Mouse (Mus musculus) forebrain, embryonic 12.5 days (tissue): ENCODE data around the gene Kcnc1. TPM values are rescaled to one million over a fixed set of nuclear protein-coding genes. Genes with fewer than 3 reads are reported as not detected.

ENCODE experiments used
- ATAC-seq: fragments of 200-750 bp; cut with Nextera tagmentation; 2 replicates; pipeline ENCODE4 v1.8.0; 2017; ENCODE audit warnings: moderate TSS enrichment; ENCODE audit not compliant: low FRiP score
- H3K27ac ChIP-seq: fragments of 300-500 bp; sonication (generic); 2 replicates; pipeline ENCODE4 v1.5.1; 2016; ENCODE audit warnings: mild to moderate bottlenecking
- H3K27me3 ChIP-seq: fragments of 300-500 bp; sonication (generic); 2 replicates; pipeline ENCODE4 v1.6.1; 2016; ENCODE audit warnings: mild to moderate bottlenecking
- H3K36me3 ChIP-seq: fragments of 300-500 bp; sonication (generic); replicated peaks from 2 replicates; pipeline ENCODE4 v1.6.1; 2016; ENCODE audit warnings: mild to moderate bottlenecking
- H3K4me1 ChIP-seq: fragments of 300-500 bp; sonication (generic); 2 replicates; pipeline ENCODE4 v1.6.1; 2016
- H3K4me2 ChIP-seq: fragments of 300-500 bp; sonication (generic); 2 replicates; pipeline ENCODE4 v1.6.1; 2016; ENCODE audit warnings: mild to moderate bottlenecking, moderate library complexity
- H3K4me3 ChIP-seq: fragments of 300-500 bp; sonication (generic); replicated peaks from 2 replicates; pipeline ENCODE4 v1.5.1; 2016; ENCODE audit warnings: mild to moderate bottlenecking
- H3K9ac ChIP-seq: fragments of 300-500 bp; sonication (generic); 2 replicates; pipeline ENCODE4 v1.6.1; 2016; ENCODE audit warnings: mild to moderate bottlenecking
- H3K9me3 ChIP-seq: fragments of 300-500 bp; sonication (generic); 2 replicates; pipeline ENCODE4 v1.6.1; 2016
- WGBS: fragments of 180-500 bp; shearing (Covaris S2); methylation state at CpG from one replicate; pipeline ENCODE4 v1.1.7; 2016; 5-methylcytosine and 5-hydroxymethylcytosine counted together
- polyA plus RNA-seq: library from polyadenylated mRNA; unstranded; fragments of >200 nt; fragmentation: Nextera tagmentation; extraction: Ambion mirVana; gene quantifications from 2 replicates; pipeline ENCODE4 v1.2.1, GENCODE M21; 2016

The Kcnc1 gene
- 4.8 and 4.9 TPM in 2 replicates for polyA plus RNA-seq

GRCm38 (mm10) chr7:46396231-46396927 lies at the start of gene Kcnc1:
Kcnc1 (plus strand) TSS chr7:46396497.
- no peaks in the 10 kb centered on the region for H3K9me3 ChIP-seq
- WGBS: under 1% methylated on average over 62 of the region's 93 CpGs
- H3K4me3 ChIP-seq: peak within 1 kb of the TSS; percentile 66
- ATAC-seq: peak; percentile 72
- H3K4me1 ChIP-seq: peaks cover 25% of the 10 kb centered on the region
- H3K27ac ChIP-seq: peak within 1 kb of the TSS; percentile 61; the same call in 1 of the 2 replicates
- H3K27me3 ChIP-seq: peaks cover 86% of the 10 kb centered on the region
- no peaks in the 10 kb centered on the region for H3K36me3 ChIP-seq
- peak within 1 kb of the TSS; percentile 73 for H3K9ac ChIP-seq
- H3K4me2 ChIP-seq: peak within 1 kb of the TSS; percentile 79

DNA sequence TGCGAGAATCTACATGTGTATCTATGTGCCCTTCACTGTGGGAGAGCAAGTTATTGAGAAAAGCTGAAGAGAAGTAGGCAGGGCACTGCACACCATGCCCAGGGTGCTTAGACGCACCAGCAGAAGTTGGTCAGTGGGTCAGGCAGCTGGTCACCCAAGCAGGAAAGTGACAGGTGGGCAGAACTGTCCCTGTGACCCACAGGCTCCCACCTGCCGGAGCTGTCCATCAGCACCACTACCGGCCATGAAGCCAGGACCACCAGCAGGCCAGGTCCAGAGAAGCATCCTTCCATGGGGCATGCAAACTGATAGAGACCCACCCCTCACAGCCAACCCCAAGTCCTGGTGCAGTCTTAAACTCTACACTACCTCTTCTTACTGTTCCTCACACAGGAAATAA lies 48.6 kb upstream of the Kcnc1 start:
- Histone ChIP-seq H3K4me2 (no peak overlapping the region), H3K9ac (no peak overlapping the region), H3K27me3 (peaks cover 51% of the 10 kb centered on the region), H3K27ac (no peak overlapping the region), H3K36me3 (no peaks in the 10 kb centered on the region), H3K4me3 (no peak overlapping the region), H3K4me1 (peaks cover 9% of the 10 kb centered on the region), H3K9me3 (no peaks in the 10 kb centered on the region)
- no peak for ATAC-seq
- 73% methylated on average over 4 of the region's 4 CpGs for WGBS

- Histone ChIP-seq H3K27ac (no peak overlapping the region), H3K4me1 (peaks cover 9% of the 10 kb centered on the region), H3K4me2 (peak overlapping the region; percentile 41), H3K9me3 (no peaks in the 10 kb centered on the region), H3K36me3 (no peaks in the 10 kb centered on the region), H3K9ac (0 out of 2 replicates have a peak overlapping the region, but pooled peaks have one; percentile 36), H3K27me3 (peaks cover 51% of the 10 kb centered on the region), H3K4me3 (peak overlapping the region; percentile 25)
- no peak for ATAC-seq
- under 1% methylated on average over 30 of the region's 36 CpGs for WGBS
Measured at GRCm38 (mm10) chr7:46348813-46349212, 47.5 kb upstream of the Kcnc1 start.

- H3K9me3 ChIP-seq: no peaks in the 10 kb centered on the region
- H3K27ac ChIP-seq: no peak overlapping the region
- 45% methylated on average over 9 of the region's 9 CpGs for WGBS
- H3K27me3 ChIP-seq: peaks cover 51% of the 10 kb centered on the region
- H3K4me3 ChIP-seq: no peak overlapping the region
- H3K4me2 ChIP-seq: no peak overlapping the region
- H3K9ac ChIP-seq: no peak overlapping the region
- no peak for ATAC-seq
- no peaks in the 10 kb centered on the region for H3K36me3 ChIP-seq
- H3K4me1 ChIP-seq: peaks cover 9% of the 10 kb centered on the region
Measured at GRCm38 (mm10) chr7:46350119-46350702, 46.1 kb upstream of the Kcnc1 start.

DNA sequence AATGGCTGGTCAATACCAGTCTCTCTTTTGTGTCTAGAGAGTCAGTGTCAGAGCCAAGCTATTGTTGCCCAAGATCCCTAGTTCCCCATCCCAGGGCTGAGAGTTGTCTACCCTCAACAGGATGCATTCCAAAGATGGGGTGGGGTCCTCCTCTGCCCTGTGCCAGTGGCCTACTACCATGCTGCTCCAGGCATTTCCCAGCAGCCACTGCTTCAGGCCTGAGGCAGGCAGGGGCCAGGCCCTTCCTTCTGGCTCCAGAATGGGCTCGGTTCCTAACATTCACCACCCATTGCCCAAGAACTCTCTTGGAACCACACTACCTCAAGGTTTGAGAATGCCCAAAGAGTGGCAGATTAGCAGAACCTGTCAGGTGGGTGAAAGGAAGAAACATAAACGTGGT lies 43.5 kb upstream of the Kcnc1 start:
- Histone ChIP-seq H3K27ac (no peak overlapping the region), H3K4me2 (no peak overlapping the region), H3K27me3 (peaks cover 36% of the 10 kb centered on the region), H3K36me3 (no peaks in the 10 kb centered on the region), H3K9ac (no peak overlapping the region), H3K4me1 (peaks cover 9% of the 10 kb centered on the region), H3K4me3 (no peak overlapping the region), H3K9me3 (no peaks in the 10 kb centered on the region)
- 73% methylated on average over 2 of the region's 2 CpGs for WGBS
- ATAC-seq: no peak

DNA sequence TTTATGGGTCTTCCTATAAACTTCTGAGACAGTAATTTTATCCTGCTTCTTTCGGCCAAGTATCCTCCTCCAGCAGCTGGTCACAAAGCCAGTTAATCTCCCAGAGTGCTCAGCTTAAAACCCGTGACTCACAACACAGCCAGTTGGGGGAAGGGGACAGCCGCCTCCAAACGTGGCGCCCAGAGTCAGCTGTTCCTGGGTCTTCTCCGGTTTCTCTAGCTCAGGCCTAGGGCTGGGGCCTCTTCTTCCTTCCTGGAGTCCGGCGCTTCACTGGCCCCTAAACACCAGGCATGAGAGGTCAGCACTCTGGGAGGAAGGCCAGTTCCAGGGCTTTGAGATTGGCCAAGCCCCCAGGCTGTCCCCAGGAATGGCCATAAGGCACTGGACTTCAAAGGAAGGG lies 43.1 kb upstream of the Kcnc1 start:
- Histone ChIP-seq H3K9me3 (no peaks in the 10 kb centered on the region), H3K9ac (no peak overlapping the region), H3K4me3 (no peak overlapping the region), H3K36me3 (no peaks in the 10 kb centered on the region), H3K27ac (no peak overlapping the region), H3K4me2 (no peak overlapping the region), H3K27me3 (peaks cover 32% of the 10 kb centered on the region), H3K4me1 (peaks cover 9% of the 10 kb centered on the region)
- no peak for ATAC-seq
- WGBS: 65% methylated on average over 8 of the region's 8 CpGs

DNA sequence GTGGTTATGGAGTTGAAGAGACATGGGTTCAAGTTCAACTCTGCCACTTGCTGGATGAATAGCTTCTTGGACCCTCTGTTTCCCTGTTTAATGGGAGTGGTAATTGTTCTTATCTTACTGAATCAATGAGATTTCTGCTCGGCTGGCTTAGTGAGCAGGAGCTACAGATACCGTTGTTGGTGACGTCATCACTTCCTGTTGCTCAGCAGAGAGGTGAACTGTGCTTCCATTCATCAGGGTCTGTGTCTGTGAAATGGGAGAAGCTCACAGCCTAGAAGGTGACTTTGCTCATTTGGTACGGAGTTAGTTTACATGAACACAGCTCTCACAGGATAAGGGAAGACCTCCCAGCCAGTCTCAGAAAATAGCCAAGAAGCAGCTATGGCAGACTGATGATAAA lies 42.4 kb upstream of the Kcnc1 start:
- Histone ChIP-seq H3K9ac (no peak overlapping the region), H3K9me3 (no peaks in the 10 kb centered on the region), H3K27ac (no peak overlapping the region), H3K4me3 (no peak overlapping the region), H3K36me3 (no peaks in the 10 kb centered on the region), H3K4me1 (peaks cover 6% of the 10 kb centered on the region), H3K27me3 (peaks cover 25% of the 10 kb centered on the region), H3K4me2 (no peak overlapping the region)
- WGBS: 79% methylated on average over 4 of the region's 4 CpGs
- ATAC-seq: no peak

DNA sequence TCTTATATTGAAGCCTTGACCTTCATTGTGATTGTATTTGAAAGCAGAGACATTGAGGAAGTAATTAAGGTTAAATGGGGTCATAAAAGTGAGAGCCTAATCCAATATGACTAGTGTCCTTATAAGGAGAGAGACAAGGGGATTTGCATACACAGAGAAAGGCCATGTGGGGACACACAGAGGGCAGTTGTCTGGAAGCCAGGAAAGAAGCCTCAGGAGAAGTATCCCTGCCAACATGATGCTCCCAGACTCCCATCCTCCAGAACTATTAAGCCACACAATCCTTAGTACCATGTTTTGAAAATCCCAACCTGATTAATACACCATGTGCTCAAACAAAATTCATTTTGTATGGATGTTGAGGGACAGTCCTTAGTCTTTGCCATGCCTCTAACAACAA lies 34.5 kb upstream of the Kcnc1 start:
- Histone ChIP-seq H3K9ac (no peak overlapping the region), H3K4me3 (no peak overlapping the region), H3K27ac (no peak overlapping the region), H3K4me1 (no peaks in the 10 kb centered on the region), H3K36me3 (no peaks in the 10 kb centered on the region), H3K27me3 (0 out of 2 replicates have a peak, but pooled peaks cover 2% of the 10 kb centered on the region), H3K9me3 (no peaks in the 10 kb centered on the region), H3K4me2 (no peak overlapping the region)
- no peak for ATAC-seq

DNA sequence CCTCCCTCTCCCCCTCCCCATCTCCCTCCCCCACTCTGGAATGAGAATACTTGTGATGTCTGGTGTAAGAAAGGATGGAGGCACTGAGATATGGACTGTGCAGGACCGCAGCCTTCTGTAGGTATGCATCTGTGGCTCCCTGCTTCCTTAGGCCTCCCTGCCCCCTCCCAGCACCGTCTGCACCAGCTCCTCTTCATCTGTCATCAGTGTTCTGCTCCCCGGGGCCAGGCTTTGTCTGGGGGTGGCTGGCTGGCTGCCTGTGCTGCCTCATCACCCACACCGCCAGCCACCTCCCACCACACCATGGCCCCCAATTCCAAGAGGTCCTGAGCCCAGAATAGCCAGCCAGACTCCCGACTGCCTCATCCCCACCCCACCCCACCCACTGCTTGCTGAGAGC lies 32.1 kb upstream of the Kcnc1 start:
- 63% methylated on average over 5 of the region's 5 CpGs for WGBS
- H3K36me3 ChIP-seq: no peaks in the 10 kb centered on the region
- H3K27me3 ChIP-seq: 0 out of 2 replicates have a peak, but pooled peaks cover 6% of the 10 kb centered on the region
- ATAC-seq: no peak
- H3K9me3 ChIP-seq: no peaks in the 10 kb centered on the region
- H3K4me1 ChIP-seq: no peaks in the 10 kb centered on the region
- no peak overlapping the region for H3K27ac ChIP-seq
- H3K9ac ChIP-seq: no peak overlapping the region
- H3K4me3 ChIP-seq: no peak overlapping the region
- no peak overlapping the region for H3K4me2 ChIP-seq

- WGBS: 92% methylated on average over 1 of the region's 1 CpGs
- H3K36me3 ChIP-seq: no peaks in the 10 kb centered on the region
- H3K27me3 ChIP-seq: 0 out of 2 replicates have a peak, but pooled peaks cover 6% of the 10 kb centered on the region
- H3K9ac ChIP-seq: no peak overlapping the region
- H3K4me1 ChIP-seq: no peaks in the 10 kb centered on the region
- H3K4me3 ChIP-seq: no peak overlapping the region
- H3K27ac ChIP-seq: no peak overlapping the region
- no peak for ATAC-seq
- H3K4me2 ChIP-seq: no peak overlapping the region
- no peaks in the 10 kb centered on the region for H3K9me3 ChIP-seq
Measured at GRCm38 (mm10) chr7:46365810-46366209, 30.5 kb upstream of the Kcnc1 start.

GRCm38 (mm10) chr7:46371104-46371503 lies 25.2 kb upstream of the Kcnc1 start:
- peaks cover 35% of the 10 kb centered on the region for H3K27me3 ChIP-seq
- no peak overlapping the region for H3K4me2 ChIP-seq
- H3K9ac ChIP-seq: no peak overlapping the region
- H3K9me3 ChIP-seq: no peaks in the 10 kb centered on the region
- no peak overlapping the region for H3K4me3 ChIP-seq
- ATAC-seq: no peak
- H3K36me3 ChIP-seq: no peaks in the 10 kb centered on the region
- 79% methylated on average over 4 of the region's 4 CpGs for WGBS
- 0 out of 2 replicates have a peak, but pooled peaks cover 1% of the 10 kb centered on the region for H3K4me1 ChIP-seq
- no peak overlapping the region for H3K27ac ChIP-seq

GRCm38 (mm10) chr7:46376172-46377007 lies 19.9 kb upstream of the Kcnc1 start, which contains the start of gene Myod1:
Myod1 (plus strand) TSS chr7:46376474.
- WGBS: 4% methylated on average over 44 of the region's 44 CpGs
- Histone ChIP-seq H3K9me3 (no peaks in the 10 kb centered on the region), H3K4me2 (peak within 1 kb of the TSS; percentile 49), H3K27me3 (peaks cover 80% of the 10 kb centered on the region), H3K4me1 (peaks cover 22% of the 10 kb centered on the region), H3K9ac (no peak within 1 kb of the TSS), H3K36me3 (no peaks in the 10 kb centered on the region), H3K4me3 (peak within 1 kb of the TSS; percentile 32), H3K27ac (no peak within 1 kb of the TSS)
- ATAC-seq: 0 out of 2 replicates have a peak, but pooled peaks have one; percentile 13
